Mouse (Mus musculus) ES-Bruce4 (cell line): Measurements from ENCODE around the gene Serpina9.

Experiments used
- CTCF ChIP-seq: IDR thresholded peaks from one replicate; pipeline ENCODE4 v1.8.1; 2011; ENCODE audit warnings: low read depth, low read length
- EP300 ChIP-seq: IDR thresholded peaks from 2 replicates; pipeline ENCODE4 v1.6.1; 2011; ENCODE audit warnings: low read depth, low read length; ENCODE audit not compliant: insufficient read depth
- POLR2A ChIP-seq: IDR thresholded peaks from one replicate; pipeline ENCODE4 v1.8.1; 2011; ENCODE audit warnings: low read length; ENCODE audit not compliant: insufficient read depth

GRCm38 (mm10) chr12:104004689-104005088, 8.9 kb downstream of the Serpina9 start:
- TF ChIP-seq EP300 (no peak), POLR2A (no peak), CTCF (peak; percentile 4)
